Mouse (Mus musculus) naive thymus-derived CD4-positive, alpha-beta T cell, adult 2 months (primary cell): Measurements from ENCODE around the gene C330007P06Rik.
"Not testable (repeated sequence)": the region's sequence is repeated elsewhere in the genome, so short reads cannot be mapped to it uniquely, and the experiment has no call there.

Experiments
- DNase-seq: peaks from one replicate; pipeline ENCODE4 v3.0.0-alpha.2; 2011; ENCODE audit warnings: low read depth

C330007P06Rik gene

DNA sequence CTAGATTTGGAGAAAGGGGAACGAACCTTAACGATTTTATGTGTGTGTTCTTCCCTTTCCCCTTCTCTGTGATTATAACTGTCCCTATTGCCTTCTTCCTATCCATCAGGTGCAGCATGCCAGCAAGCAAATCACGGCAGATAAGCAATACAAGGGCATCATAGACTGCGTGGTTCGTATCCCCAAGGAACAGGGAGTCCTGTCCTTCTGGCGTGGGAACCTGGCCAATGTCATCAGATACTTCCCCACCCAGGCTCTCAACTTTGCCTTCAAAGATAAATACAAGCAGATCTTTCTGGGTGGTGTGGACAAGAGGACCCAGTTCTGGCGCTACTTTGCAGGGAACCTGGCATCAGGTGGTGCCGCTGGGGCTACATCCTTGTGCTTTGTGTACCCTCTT, 77.2 kb downstream of the C330007P06Rik start:
- DNase-seq = not testable (repeated sequence)

DNA sequence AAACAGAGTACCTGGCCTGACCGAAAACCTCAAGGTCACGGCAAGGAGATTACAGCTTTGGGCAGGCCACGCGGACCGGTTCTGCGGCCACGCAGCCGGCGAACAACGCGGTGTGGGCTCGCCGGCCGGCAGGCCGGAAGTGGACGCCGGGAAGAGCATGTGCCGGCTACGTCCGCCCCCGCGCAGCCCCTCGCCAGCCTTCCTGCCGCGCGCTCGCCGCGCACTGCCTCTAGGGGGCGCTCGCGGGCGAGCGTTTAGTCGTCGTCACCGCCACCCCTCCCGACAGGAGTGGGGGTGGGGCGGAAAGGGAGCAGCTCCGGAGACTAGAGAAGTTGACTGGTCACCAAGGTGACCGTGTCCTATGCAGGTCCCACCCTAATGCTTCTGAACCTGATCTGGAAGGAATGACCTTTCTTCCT, 77.7 kb downstream of the C330007P06Rik start:
- peak; percentile 86 for DNase-seq

DNA sequence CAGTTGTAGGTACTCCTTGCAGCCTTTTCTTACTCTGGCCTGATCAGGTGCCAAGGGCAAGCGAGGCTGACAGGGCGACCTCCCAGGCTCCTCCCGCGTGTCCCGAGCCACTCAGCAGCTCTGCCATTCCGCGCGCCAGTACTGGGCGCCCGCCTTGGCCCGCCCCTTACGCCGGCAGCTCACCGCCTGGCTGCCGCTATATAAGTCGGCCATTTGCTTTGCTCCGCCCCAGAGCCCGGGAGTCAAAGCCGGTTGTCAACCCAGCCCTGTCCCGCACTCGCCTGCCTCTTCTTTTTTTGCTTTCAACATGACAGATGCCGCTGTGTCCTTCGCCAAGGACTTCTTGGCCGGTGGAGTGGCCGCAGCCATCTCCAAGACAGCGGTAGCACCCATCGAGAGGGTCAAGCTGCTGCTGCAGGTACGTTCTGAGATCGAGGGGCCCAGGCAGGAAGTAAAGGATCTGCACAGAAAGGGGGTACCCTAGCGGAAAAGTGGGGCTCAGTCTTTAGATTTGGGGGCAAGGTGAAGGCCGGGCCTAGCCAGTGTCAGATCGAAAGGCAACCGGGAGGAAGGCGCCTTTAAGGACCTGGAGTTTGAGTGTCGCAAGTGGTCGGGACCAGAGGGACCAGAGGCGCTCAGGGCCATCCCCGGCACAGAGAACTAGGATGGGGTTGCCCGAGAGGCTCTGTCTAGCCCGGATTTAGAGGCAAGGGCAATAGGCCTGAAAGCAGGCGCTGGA, 78.3 kb downstream of the C330007P06Rik start, which contains the start of gene Slc25a5:
Gene Slc25a5 (plus strand): TSS at position 228 of the 739 bp plus-strand sequence.
- peak; percentile 88 for DNase-seq

DNA sequence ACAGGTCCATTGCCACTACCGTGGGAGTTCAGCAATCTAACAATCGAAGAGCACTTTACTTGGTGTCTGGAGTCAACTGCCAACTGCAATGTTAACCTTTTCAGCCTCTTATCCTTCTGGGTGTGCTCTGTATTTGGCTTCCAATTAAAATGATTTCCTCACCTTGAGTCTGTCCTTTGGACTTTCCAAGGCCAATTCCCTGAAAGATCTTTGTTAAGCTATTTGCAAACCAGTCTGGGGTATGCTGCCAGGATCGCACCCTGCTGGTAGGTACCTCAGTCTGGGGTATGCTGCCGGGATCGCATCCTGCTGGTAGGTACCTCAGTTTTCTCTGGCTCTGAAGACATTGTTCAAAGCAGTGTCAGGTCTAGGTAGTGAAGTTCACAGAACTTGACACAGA, 79.3 kb downstream of the C330007P06Rik start:
- no peak for DNase-seq

DNA sequence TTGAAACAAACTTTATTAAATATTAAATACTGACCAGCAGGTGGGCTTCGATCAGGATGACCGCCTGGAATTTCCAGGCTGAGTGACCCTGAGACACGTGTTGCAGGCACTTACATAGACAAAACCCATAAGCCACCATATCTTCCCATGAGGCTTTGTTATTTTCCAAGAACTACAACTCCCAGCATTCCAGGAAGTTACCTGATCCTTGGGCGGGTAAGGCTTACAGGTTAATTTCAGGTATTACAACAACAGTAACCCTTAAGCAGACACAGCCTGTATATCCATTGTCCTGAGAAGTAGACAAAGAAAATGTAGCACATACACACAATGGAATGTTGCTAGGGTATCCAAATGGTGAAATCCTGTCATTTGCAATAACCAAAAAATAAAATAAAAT, 84.6 kb downstream of the C330007P06Rik start:
- no peak for DNase-seq

DNA sequence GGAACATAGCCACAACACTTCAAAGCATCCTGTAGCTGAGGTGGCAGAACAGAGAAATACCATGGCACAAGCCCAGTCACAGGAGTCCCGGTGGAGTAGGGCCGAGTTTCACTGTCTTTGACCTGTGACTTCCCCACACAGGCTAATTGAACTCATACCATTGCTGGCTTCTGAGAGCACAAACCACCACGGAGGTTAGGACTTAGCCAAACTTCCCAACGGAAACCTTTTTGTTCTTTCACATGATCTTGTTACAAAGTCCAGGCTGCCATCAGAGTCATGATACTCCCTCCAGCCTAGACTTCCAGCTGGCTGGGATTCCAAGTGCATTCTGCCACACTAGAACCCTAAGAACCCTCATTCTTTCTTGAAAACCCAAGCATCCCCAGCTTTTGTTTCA, 96.2 kb downstream of the C330007P06Rik start:
- DNase-seq = no peak

DNA sequence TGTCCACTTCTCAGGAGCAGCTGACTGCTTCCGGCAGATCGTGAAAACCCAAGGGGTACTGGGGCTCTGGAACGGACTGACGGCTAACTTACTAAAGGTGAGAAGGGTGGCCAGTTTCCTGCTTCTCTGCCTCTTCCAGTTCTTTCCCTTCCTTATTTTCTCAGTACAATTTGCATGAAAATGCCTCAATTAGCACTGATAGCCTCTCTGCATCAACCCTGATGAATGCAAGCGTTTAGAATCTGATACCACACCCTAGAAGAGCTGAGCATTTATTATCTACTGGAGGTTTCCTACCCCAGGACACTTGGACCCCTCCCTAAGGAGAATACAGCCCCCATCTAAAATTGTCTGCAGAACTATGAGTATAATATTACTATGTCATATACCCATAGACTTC, 98.4 kb downstream of the C330007P06Rik start:
- no peak for DNase-seq
